Mouse (Mus musculus) skeletal muscle tissue, adult 2 months (tissue): ENCODE measurements around the gene Myo9a.

Experiments used
- DNase-seq: peaks from one replicate; pipeline ENCODE4 v3.0.0-alpha.2; 2012; ENCODE audit warnings: low read depth, low spot score

The Myo9a gene

DNA sequence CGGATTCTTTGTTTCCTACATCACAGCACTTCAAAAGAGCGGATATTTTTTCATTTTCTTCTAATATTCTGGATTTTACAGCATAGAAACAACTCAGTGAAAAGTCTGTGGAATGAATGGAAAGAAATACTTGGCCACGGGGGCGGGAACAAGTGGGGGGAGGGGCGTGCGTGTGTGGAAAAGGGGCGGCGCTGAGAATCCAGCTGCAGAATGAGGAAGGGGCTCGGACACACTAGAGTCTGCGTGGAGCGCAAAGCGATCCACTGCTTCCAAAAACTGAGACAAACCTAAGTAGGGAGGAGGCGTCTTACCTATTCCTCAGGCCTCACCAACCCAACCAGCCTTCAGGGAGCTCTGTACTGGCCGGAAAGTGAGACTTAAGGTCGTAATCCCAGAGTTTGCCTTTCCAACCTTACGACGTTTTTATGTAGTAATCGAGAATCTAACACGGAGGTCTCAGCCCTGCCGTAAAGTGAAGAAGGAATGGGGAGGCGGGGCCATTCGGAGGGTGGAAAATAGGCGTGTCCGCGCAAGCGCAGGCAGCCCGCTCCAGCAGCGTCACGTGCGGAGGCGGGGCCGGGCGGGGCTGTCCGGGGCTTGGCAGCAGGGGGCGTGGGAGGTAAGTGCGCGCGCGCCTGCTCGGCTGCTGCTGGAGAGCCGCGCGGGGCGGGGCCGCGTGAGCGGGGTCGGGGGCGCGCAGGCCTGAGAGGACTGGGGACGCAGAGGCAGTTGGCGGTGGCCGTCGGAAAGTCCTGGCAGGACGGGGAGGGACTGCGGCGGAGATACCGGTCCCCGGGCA, at the start of gene Myo9a, which contains the start of gene Senp8:
TSS of gene Myo9a (plus strand) at position 630 of the 799 bp plus-strand sequence.
TSS of gene Senp8 (minus strand) at position 444 of the 799 bp plus-strand sequence.
- peak; percentile 98 for DNase-seq

DNA sequence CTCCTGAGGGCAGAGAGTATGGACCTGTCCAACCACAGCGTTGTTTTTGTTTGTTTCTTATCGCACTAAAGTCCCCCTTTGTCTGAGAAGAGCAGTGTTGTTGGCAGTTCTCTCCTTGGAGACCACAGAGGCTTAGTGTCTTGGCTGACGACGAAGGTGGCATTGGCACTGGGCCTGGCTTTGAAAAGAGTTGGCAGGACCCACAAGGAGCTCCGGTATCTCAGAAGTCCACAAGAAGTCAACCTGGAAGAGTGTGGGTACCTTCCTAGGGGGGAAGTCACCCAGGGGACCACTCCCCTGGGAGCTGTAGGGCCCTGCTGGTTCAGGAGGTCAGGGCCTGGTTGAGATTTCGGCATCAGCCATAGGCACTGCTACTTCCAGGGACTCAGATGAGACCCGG, 49.6 kb upstream of the Myo9a start:
- DNase-seq = no peak

DNA sequence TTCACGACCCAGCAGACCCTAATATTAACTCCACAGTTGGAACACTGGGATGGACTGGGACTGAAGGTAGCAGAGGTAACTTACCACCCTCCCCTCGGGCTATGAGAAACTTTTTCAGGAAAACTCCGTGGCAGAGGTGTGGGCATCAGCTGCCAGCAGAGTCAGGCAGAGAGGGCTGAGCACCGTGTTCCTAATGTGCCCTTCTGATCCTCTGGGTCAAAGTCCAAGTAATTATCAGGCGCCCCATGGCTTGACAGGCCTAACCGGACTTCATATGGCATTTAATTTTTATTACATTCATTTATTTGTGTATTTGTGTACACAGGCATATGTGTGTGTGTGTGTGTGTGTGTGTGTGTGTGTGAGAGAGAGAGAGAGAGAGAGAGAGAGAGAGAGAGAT, 47.6 kb upstream of the Myo9a start:
- DNase-seq = no peak

DNA sequence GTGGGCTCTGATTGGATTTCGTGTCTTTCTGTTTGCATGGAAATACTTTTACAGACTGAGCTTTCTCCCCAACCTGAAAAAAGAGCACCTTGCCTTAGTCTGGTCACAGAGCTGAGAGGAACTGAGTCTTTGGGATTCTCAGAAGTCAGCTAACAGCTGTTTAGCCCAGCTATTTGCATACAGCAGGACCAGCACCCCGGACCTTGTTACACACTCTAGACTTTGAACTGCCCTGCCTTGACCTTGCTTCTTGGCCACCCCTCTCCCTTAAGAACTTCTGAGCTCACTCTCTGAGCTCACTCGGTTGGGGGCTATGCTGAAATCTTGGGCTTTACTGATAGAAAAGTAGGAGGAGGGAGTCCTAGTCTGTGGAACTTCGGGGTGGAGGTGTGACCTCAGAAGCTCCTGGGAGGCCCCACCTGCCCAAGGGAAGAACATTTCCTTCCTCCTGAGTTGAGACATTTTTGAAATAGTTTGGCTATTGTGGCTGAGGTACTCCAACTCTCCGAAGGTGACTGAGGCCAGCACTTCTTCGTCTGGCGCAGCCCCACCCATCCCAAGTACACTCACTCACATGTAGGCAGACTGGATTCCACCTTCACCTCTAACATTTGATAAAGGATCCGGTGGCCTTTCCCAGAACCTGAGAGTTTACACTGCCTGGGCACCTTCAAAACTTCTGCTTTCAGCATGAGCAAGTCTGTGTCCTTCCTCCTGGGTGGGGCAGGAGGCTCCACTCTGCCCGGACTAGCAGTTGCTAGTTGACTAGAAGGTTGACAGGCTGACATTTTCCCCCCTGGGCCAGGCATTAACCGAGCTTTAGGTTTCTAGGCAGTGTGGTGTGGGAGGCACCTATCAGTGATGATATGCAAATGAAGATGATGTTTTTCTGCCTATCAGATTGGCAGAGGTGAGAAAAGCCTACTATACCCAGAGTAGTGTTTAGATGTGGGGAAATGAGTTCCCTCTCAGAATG, 43.6 kb upstream of the Myo9a start:
- no peak for DNase-seq

DNA sequence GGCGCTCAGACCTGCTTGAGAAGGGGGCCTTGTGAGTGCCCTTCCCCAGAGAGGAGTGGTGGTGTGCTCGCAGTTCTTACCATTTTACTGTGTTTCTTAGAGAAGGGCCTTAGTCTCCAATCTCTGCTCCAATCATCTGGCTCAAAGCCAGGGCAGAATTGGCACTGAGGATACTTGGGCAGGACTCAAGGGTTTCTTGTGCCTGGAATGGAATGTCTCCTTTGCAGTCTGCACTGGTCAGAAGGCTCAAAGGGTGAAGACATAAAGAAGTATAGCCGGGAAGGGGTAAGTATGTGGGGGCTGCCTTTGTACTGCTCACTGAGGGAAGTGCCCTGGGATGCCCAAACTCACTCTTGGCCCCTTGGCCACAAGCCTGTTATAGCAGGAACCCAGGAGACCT, 41.5 kb upstream of the Myo9a start:
- DNase-seq = peak; percentile 29

DNA sequence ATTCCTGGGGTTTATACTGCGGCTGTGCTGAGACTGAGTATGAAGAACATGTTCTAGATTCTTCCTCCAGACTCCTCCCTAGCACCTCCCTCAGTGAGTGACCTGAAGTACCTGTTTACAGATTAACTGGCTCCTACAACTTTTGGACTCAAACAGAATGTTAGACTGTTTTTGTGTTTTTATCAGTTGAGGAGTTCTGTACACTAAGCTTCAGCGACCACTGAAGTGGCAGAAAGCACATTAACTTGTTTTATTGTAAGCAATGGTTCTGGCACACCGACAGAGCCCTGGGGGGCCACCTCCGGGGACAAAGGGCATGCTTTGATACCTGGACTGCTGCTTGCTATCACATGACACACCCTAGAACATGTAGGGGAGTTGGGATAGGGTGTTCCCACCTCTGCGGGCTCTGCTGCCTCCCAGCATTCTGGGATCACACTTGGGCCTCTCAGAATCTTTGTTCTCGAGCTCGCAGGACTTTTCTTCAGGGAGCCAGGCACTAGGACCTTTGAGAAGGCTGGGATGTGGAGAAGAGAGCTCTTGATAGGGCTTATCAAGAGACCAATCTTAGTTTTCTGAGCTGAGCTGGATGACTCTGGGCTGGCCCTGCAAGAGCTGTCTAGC, 34.3 kb upstream of the Myo9a start:
- DNase-seq = no peak

DNA sequence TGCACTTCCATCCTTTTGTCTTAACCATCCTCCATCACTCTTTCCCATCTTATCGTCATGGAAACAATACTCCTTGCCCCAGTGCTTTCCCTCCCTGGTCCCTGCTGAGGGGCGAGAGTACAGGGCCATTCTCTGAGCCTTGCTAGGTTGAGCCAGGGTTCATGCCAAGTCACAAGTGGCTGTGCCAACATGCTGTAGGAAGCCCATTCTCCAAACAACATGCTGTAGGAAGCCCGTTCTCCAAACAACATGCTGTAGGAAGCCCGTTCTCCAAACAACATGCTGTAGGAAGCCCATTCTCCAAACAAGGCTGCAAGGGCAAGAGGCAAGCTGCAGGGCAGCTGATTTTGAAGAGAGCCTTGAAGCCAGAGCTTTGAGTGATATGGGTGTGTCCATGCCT, 32.5 kb upstream of the Myo9a start:
- DNase-seq = no peak

DNA sequence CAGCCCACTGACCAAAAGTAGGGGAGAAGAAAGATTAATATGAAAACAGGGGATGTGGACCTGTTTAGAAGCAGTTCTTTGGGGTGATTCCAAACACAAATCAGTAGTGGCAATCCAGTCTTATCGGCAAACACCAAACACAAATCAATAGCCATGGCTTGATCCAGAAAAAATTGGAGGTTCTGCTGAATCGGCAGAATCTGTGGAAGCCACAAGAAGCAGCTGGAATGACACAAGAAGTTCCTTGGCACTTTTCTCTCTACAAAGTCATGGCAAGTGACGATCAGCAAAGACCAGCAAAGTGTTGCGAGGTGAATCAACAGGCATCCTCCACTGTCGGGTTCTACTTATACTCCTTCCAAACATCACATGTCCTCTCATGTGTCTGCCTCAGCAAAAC, 29.6 kb upstream of the Myo9a start:
- DNase-seq = no peak

DNA sequence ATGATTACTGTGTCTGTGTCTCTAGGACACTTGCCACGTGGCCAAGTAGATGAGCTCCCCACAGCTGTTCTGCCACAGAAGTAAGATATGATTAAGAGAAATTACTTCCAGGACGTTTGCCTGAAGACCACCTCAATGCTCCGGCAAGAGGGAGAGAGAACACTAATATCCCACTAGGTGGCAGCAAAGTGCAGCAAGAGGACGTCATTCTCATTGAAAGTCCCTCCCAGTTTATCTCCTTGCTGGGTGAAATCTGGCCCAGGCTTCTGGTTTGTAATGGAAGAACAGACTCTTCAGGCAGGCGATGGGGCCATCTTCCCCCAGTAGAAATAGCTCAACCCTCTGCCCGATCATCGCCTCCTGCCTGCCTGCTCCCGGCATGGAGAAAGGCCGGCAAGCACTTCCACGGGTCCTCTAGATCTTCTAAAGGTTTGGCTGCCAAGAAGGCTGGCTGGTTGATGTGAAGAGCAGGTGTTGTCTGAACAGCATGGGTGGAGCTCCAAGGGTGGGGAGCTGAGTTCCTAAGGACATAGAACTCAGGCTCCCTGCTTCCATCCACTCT, 27.5 kb upstream of the Myo9a start:
- DNase-seq = peak; percentile 73

DNA sequence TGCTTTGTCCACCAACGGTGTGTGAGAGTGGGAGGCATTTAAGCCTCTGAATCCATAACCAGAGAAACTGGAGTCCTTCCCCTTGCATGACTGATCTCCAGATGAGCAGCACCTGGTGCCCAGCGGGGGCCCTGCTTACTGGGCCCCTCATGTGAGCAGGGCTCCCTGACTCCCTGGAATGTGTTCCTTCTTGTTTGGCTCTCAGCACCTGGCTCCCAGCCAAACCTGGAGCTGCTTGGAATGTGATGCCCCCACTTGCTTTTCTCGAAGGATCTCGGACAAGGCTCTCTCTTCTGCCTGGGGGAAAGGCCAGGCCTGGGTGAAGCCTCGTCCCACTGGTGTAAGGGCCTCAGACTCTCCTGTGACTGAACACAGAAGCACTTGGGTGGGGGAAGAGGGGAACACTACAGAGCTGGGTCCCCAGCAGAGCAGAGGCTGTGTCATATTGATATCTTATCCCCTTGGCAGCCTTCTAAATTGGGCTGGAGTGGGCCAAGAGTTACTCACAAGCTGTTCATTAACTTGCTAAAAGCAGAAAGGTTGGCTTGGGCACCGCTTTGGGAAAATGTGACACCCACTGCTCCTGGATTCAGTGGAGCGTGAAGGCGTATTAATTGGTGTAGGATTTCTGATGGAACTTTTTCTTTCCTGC, 26.8 kb upstream of the Myo9a start:
- DNase-seq = no peak

DNA sequence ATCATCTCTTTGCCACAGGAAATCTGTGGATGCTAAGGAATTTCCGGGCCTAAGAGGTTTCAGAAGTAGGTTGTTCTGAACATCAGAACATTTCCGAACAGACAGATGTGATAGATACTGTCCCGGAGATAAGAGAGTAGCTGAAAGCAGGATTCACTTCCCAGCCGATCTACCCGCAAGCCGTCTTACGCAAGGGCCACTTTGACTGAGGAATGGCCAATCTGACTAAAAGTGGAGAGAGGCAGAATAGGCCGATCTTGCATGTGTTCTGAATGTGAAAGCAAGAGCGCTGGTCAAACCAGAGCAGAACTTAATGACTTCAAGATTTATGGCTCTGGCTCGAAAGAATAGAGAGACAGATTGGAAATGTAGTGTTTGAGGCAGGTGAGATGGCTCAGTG, 25.2 kb upstream of the Myo9a start:
- no peak for DNase-seq

DNA sequence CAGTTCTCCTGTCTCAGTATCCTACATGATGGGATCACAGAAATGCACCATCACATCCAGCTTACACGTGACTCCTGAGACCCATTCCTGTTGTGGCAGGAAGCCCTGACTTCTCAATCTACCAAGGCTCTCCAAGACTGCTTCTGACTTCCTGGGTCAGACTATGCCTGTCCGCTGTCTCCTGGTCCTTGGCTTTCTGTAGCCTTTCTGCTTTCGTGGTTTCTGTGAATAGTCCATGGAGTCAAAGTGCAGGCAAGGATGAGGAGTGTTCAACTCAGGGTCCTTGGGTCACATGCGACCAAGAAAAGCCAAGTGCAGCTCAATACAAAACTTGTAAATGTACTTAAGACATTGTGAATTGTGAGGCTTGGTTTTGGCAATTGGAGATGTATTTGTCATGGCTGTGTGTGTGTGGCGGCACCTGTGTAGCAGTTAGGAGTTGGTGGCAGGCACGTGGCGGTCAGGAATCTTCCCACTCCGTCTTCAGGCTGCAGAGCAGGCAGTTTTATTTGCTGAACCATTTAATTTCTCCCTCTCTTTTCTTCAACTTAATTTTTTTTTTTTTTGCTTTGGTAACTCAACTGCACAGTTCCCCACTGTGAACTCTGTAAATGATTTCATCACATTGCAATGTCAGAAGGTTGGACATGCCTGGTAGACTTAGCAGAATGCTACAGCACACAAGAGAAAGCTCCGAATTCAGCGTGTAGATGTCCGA, 23.0 kb upstream of the Myo9a start:
- DNase-seq = no peak

DNA sequence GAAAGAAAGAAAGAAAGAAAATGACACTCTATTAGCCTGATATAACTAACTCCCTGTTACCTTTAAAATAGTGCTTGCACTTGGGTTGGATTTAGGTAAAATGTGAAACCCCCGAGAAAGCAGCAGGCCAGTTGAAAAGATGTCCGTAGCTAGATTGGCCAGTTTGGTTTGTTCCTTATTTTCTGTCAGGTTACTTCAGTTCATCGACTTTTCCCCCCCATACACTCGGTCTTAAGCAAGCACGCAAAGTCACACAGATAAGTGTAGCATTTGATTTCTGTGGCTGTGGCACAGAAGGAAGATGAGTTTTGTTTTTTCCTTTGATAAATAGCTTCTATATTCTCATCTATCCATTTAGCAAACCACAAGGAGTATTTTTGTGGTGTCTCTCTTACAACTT, 19.6 kb upstream of the Myo9a start:
- DNase-seq = no peak

DNA sequence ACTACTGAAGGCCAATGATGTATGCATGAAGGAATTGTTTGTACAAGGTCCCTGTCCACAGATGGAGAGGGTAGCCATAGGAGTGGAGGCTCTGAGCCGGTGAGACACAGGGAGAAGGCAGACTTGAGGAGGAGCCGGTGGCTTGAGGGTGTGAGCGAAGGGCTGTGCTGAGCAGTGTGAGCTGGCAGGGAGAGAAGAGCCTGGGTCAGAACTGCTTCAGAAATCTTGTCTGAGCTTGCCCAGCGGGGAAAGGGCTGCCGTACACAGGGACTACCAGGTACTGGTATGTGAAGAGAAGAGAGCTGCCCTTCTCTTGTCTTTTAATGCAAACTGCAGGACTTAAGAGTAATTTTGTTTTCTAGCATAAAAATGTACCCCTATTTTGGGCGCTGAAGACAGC, 17.6 kb upstream of the Myo9a start:
- DNase-seq = no peak

DNA sequence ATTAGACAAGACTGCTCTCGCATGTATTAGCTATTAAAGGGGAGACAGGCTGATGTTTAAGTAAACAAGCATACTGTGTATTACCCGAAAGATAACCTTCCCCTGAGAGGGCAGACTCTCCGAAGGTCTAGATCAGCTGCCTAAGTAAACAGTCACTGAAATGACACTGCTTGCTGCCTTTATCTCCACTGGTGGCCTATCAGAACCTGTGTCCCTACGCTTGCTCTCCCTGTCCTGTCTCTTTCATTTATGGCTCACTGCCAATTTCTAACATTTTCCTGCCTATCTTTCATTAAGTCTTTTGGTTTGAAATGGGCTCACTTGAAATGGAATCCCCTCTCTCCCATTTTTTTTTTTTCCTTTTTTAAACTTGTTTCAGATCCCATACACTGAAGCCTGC, 15.3 kb upstream of the Myo9a start:
- DNase-seq = no peak

DNA sequence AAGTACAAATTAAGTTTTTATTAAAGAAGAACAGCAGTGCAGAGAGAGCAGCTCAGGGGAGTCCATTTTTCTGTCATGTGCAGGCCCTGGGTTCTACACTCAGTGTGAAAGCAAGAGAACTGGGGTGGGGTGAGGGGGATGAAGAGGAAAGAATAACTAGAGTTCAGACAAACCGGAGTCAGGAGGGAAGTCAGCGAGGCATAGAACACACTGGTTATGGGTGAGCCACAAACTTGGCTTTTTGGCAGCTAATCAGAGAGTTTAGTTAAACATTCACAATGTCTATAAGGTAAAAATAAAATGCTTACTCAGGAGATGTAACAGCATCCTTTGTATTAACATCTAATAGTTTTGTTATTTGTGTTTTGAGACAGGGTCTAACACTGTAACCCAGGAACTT, 10.1 kb upstream of the Myo9a start:
- no peak for DNase-seq

DNA sequence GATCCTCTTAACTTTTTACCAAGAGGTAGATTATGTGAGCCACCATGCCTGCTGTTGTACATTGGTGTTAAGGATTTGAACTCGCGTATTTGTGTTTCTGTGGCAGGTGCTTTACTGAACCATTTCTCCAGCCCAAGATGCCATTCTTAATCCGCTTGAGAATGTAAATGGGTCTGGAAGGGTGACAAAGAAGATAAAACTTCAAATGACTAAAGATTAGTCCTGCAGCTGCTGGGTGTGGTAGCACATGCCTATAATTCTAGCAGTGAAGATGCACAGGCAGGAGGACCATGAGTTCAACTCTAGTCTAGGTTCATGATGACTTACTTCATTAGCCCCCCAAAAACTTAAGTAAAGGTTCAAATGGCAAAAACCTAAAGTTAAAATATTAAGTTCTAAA, 6.8 kb upstream of the Myo9a start:
- DNase-seq = no peak

DNA sequence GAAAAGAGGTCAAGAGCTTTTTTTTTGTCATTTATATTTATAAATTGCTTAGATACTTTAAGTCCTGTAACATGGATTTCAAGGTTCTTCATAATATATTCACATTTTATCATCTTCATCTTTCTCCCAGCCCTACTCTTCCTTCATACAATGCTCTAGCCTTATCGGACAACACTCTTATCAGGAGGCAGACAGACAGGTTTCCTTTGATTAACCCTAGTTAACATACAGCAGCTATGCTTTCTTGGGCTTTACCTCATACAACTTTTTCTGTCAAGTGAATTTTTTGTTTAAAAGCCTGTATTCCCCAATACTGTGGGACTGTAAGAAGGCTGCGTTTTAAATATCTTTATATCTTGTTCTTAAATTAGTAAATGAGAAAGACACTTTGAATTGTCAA, 2.3 kb upstream of the Myo9a start:
- no peak for DNase-seq

DNA sequence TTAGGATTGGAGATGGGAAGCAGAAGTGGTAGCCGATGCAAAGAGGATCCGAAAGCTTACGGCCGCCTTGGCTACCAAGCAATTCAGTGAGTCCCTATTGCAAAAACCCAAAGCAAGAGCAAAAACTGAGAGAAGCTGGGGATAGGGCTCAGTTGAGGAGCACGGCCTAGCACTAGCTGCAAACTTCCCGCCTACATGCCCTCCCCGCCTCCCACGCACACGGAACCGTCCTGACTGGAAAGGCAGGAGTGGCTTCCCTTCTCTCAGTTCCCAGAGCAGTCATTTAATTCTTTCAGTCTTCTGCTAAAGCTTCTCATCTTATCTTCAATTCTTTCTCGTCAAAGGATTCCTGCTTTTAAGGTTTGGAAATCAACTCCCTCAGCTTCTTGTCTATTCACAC, 1.7 kb upstream of the Myo9a start:
- no peak for DNase-seq

DNA sequence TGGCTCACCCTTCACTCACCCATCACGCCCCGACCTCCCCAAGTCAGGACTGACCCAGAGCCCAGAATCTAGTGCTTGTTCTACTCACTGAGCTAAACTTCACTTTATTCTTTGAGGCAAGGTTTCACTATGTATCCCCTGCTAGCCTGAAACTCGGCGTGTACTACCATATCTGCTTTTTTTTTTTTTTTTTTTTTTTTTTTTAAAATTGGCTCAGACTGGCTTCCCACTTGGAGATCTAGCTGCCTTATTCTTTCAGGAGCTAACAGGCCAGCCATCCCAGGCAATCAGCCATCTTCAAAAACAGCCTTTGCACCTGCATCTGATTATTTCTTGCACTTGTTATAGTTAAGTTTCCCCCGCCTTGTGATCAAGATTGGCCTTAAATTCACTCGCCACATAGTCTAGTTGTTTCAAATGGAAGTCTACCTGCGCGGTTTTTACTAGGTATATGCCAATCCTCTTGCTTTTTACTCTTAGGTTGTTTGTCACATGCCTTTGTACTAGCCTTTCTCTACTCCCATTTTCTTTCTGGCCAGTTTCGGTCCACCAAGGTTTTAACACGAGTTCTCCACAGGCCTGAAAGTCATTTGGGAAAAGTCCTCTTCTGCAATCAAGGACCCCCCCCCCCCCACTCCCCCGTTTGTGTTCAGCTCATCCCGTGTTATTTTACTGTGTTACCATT, 973 bp upstream of the Myo9a start:
- DNase-seq = no peak
